Mouse (Mus musculus) heart, adult 8-10 months (tissue): ENCODE data around the gene Gm9913. TPM values are rescaled to one million over a fixed set of nuclear protein-coding genes. Genes with fewer than 3 reads are reported as not detected.

Experiments used
- DNase-seq: peaks from one replicate; pipeline ENCODE4 v3.0.0; 2022; ENCODE audit warnings: low spot score
- total RNA-seq, 4 experiments: library from RNA; stranded (reverse); gene quantifications; 2 replicates each; pipeline ENCODE4 v1.2.4; 2022

The Gm9913 gene
- total RNA-seq, 4 experiments from 2014 or later, result 0.09 to 0.14 (median 0.10) TPM

GRCm38 (mm10) chr2:125496696-125497095, 8.2 kb upstream of the Gm9913 start:
- no peak for DNase-seq

DNA sequence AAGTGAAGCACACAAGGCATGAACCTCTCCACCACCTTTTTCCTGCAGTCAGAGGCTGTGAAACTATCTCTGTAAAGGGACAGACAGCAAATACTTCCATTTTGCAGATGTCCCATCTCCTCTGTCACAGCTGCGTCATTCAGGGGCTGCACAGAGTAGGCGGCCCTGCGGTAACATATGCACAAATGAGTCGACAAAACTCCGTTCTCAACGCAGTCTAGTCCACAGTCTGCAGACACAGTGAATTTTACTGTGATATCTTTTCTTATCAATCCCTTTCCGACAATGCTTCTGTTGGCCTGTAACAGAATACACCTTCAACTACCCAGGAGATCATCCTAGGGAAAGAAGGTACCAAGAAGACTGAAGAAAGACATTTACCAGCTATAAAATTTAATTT, 6.7 kb upstream of the Gm9913 start:
- DNase-seq, result no peak

GRCm38 (mm10) chr2:125501526-125501925, 3.4 kb upstream of the Gm9913 start:
- no peak for DNase-seq

- peak; percentile 66 for DNase-seq
Observed at GRCm38 (mm10) chr2:125505746-125506315, 942 bp downstream of the Gm9913 start.

GRCm38 (mm10) chr2:125506316-125507054, 1.6 kb downstream of the Gm9913 start:
- peak; percentile 63 for DNase-seq

DNA sequence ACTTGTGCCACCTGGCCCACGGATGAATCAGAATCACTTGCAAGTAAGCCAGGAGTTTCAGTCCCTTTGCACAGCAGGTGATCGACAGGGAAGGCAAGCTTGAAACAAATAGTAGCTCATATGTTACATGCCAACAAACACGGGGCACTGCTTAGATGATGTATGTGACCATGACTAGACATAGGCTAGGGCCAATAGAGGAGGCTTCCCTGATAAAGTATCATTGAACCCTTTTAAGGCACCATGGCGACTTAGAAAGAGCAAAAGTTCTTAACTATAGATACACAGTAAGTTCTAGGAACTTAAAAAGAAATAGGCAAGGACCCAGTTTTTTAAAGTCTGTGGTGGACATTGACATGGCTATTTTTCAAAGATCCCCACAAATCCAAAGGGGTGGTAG, 3.0 kb downstream of the Gm9913 start, which contains the start of gene Fbn1:
Gene Fbn1, minus strand, starts transcription at position 101 of the 400 bp plus-strand sequence.
- no peak for DNase-seq

DNA sequence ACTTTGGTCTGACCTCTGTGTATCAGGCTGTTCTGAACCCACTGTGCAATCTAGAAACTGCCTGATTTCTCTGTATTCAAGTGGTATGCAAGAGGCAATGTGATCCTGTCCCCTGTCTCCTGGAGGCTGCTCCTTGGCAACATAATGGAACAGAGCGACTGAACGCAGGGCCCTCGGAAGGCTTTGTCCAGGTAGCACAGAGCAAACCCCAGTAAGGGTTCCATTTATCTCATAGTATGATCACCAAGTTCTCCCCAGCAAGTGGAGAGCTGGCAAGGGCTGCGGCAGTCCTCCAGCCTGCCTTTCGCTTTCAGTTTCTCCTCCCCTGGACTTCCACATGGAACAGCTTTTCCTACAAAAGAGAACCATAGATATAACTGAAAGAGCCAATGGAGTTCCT, 3.5 kb downstream of the Gm9913 start:
- no peak for DNase-seq

DNA sequence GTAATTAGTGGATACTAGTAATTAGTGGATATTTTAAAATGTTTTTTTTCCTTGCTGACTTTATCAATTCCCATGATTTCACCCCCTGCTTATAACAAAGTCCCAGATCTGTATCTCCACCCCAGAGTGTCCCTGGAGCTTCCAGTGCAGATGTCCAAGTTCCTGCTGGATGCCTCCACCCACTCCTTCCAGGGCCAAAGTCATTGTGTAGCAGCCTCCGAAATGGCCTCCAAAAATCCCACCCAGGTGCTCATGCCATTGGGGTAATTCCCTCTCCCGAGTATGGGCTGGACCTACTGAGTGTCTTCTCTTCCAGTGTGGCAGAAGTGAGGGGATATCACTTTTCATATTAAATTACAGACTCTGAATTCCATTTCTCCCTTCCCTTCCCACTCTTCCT, 5.9 kb downstream of the Gm9913 start:
- peak; percentile 49 for DNase-seq

- DNase-seq, result peak; percentile 51
Observed at GRCm38 (mm10) chr2:125511898-125512297, 7.0 kb downstream of the Gm9913 start.

GRCm38 (mm10) chr2:125512544-125512943, 7.7 kb downstream of the Gm9913 start:
- DNase-seq, result no peak

GRCm38 (mm10) chr2:125514391-125514790, 9.5 kb downstream of the Gm9913 start:
- DNase-seq, result no peak

DNA sequence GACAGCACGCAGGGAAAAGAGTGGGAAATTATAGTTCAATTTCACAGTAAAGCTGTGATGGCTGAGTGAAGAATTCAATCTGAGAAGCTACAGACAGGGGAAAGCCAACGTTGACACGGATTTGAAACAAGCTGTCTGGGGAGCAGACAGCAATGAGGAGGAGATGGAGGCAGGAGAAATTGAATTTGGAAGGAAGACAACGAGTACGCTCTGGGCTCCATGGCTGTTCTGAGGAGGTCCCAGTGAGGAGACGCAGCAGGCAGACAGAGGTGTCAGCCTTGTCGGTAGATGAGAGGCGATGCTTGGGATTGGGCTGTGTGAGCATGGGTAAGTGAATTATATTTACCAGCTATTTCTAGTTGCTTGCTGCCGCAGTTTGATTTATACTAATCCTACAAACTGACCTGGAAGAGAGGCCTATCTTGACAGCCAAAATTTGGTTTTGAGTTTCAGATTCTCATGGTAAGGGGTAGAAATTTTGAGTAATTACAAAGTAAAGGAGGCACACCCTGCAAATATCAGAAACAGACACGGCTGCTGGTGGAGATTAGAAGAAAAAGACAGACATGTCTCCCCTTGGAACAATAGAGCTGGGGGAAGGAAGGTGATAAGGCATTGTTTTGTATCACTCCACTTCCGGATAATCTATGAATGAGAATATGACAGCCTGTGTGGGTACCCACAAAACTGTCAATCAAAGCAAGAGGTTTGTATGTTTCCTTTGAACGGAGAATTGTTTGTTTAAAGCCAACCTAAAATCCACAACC, 10.6 kb downstream of the Gm9913 start:
- no peak for DNase-seq

DNA sequence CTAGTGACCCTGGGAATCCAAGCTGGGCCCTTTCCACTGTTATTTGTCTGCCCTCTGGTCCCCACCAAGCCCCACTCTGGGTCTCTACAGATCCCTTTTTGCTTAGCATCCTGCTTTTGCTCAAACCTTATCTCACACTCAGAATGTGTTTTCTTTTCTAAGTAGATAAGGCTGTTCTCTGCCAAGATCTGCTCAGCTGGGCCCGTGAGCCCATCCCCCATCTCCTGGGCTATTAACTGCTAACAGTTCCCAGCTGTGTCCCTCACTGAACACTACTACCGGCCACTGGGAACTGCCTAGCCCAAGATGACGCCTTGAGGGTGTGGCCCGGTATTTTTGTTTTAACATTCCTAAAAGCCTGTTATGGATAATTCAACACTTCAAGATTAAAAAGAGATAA, 11.7 kb downstream of the Gm9913 start:
- peak; percentile 71 for DNase-seq

DNA sequence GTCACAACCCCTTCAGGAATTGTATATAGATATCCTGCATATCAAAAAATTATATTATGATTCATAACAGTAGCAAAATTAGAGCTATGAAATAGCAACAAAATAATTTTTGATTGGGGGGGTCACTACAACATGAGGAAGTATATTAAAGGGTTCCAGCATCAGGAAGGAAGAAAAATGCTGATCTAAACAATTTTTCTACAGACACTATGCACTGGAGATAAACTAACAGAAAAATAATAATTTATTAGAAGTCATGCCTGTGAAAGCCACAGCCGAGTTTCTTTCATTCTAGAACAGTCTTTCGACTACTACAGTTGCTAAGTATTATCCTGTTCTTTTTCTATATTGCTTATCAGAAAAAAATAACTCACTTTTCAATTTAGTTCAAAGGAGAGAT, 20.6 kb downstream of the Gm9913 start:
- no peak for DNase-seq

DNA sequence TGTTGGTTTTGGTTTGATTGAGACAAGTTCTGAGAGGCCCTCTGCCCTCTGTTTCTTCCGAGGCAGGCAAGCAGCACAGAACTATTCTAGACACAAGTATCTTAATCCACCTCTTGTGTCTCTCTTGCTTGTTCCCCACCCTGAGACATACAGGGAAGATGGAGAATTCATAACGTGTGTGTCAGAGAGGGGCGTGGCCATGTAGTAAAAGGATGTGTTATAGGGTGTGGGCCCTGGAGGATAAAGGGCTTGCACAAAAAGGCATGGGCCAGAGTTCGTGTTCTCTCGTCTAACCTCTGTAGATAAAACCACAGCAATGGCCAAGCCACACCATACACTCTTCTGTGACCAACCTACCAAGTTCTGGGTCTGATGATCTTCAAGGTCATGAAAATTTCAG, 21.7 kb downstream of the Gm9913 start:
- DNase-seq, result no peak

GRCm38 (mm10) chr2:125530665-125531064, 25.8 kb downstream of the Gm9913 start:
- DNase-seq, result peak; percentile 55

DNA sequence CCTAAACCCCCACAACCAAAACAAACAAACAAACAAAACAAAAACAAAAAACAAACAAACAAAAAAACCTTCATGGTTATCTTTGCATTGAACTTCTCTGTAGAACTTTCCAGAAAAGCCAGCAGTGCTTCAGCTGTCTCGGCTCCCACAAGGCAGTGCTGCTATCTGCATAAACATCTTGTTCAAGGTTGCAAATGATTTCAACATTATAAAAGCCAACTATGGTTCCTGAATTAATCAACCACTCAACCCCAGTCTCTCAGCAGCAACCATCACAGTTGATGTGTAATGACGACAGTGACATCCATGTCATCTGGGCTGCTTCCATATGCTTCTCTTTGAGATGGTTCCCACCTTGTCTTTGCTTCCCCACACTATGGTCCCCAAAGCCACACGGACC, 34.8 kb downstream of the Gm9913 start:
- DNase-seq, result no peak

DNA sequence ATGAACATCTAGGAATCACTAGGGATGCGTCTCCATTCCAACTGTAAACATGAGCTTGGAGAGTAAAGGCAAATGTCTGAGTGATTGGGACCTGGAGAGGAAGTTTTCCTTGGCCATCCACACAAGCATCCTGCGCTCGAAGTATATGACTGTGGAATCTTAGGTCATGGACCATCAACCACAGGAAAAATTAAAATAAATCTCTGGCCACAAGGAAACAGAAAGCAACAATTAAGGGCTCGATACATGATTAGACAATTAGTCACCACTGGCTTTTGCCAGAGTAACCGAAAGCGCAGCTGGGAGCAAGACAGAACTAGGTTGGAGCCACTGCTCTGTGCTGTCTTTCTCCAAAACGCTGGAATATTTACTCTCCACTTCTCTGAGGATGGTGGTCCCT, 35.7 kb downstream of the Gm9913 start:
- DNase-seq, result peak; percentile 18

DNA sequence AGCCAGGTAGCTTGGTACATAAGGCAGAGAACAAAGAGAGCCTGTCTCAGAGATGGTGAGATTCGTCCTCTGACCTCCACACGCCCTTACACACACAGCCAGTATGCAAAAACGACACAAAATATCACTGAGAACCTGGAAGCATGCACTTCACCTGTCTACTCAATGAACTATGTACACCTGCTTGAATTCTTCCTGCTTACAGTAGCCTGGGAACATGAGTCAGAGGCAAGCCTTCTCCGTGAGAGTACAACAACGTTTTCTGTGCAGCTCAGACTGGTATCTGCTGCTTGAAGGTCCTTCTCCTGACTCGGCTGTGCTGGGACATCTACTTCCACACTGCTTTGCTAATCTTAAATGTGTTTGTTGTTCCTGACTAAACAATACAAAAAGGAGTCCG, 36.6 kb downstream of the Gm9913 start:
- DNase-seq, result no peak

DNA sequence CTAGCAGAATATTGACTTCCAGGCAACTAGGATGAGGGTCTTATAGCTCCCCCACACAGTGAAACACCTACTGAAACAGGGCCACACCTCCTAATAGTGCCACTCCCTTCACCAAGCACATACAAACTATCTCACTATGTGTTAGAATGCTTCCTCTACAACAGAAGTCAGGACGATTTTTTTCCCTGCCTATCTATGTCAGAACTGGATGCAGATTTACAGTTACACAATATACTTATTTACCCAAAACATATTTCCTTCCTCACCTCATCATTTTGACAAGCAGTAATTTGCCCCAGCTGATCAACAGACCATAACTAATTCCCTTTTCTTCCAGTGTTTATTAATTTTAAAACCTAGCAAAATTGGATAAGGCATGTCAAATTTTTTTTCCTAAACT, 38.8 kb downstream of the Gm9913 start:
- DNase-seq, result no peak

GRCm38 (mm10) chr2:125544986-125545385, 40.1 kb downstream of the Gm9913 start:
- DNase-seq, result peak; percentile 8

GRCm38 (mm10) chr2:125548806-125549578, 44.1 kb downstream of the Gm9913 start:
- no peak for DNase-seq
